Mouse (Mus musculus) liver, embryonic 14.5 days (tissue): ENCODE measurements around the gene Jsrp1.

ENCODE experiments used
- CTCF ChIP-seq: IDR thresholded peaks from 2 replicates; pipeline ENCODE4 v1.5.1; 2016; ENCODE audit warnings: antibody characterized with exemption, low read depth, control low read depth
- EP300 ChIP-seq: IDR thresholded peaks from 2 replicates; pipeline ENCODE4 v1.6.1; 2016; ENCODE audit warnings: antibody characterized with exemption, low read depth

GRCm38 (mm10) chr10:80779565-80779964, 33.7 kb downstream of the Jsrp1 start:
- TF ChIP-seq CTCF (no peak), EP300 (no peak)
